Mouse (Mus musculus) CD8-positive naive resting alpha-beta T cell, adult 2 months (primary cell): ENCODE data around the gene Gm43517.

ENCODE experiments used
- DNase-seq, 2 experiments: peaks; one replicate each; pipeline ENCODE4 v3.0.0; 2022; ENCODE audit warnings: low read depth in 2 of 2, low spot score in 2 of 2

Gene Gm43517

GRCm38 (mm10) chr12:49384876-49385630, at the start of gene Gm43517:
Gene Gm43517 (plus strand): TSS chr12:49385174.
- DNase-seq, result no peak

- DNase-seq, result no peak
These were observed 35.3 kb upstream of the Gm43517 start for GRCm38 (mm10) chr12:49349697-49350096.

- no peak for DNase-seq
These were observed 16.0 kb upstream of the Gm43517 start for GRCm38 (mm10) chr12:49368931-49369330.

- DNase-seq, result no peak
These were observed 12.8 kb upstream of the Gm43517 start for GRCm38 (mm10) chr12:49372170-49372569.

GRCm38 (mm10) chr12:49373176-49373575, 11.8 kb upstream of the Gm43517 start:
- no peak for DNase-seq

GRCm38 (mm10) chr12:49373821-49374605, 11.0 kb upstream of the Gm43517 start:
- no peak for DNase-seq

- DNase-seq, result no peak
These were observed 10.4 kb upstream of the Gm43517 start for GRCm38 (mm10) chr12:49374606-49374995.

- DNase-seq, result no peak
These were observed 9.3 kb upstream of the Gm43517 start for GRCm38 (mm10) chr12:49375427-49376317.

- no peak for DNase-seq
These were observed 8.5 kb upstream of the Gm43517 start for GRCm38 (mm10) chr12:49376318-49376992.

- no peak for DNase-seq
These were observed 7.5 kb upstream of the Gm43517 start for GRCm38 (mm10) chr12:49377281-49377970.

GRCm38 (mm10) chr12:49378920-49379319, 6.1 kb upstream of the Gm43517 start:
- DNase-seq, result no peak

GRCm38 (mm10) chr12:49379446-49379845, 5.5 kb upstream of the Gm43517 start:
- no peak for DNase-seq

- no peak for DNase-seq
These were observed 4.5 kb upstream of the Gm43517 start for GRCm38 (mm10) chr12:49380442-49380841.

- no peak for DNase-seq
These were observed 3.9 kb upstream of the Gm43517 start for GRCm38 (mm10) chr12:49381031-49381525.

GRCm38 (mm10) chr12:49381721-49382365, 3.1 kb upstream of the Gm43517 start:
- no peak for DNase-seq

GRCm38 (mm10) chr12:49382565-49383520, 2.1 kb upstream of the Gm43517 start, which contains the start of gene Foxg1:
Gene Foxg1 (plus strand): TSS chr12:49382660.
- no peak for DNase-seq

GRCm38 (mm10) chr12:49383521-49384133, 1.3 kb upstream of the Gm43517 start:
- no peak for DNase-seq
